Mouse (Mus musculus) B cell, adult 2 months (primary cell): ENCODE results near the gene Ripor1.

Experiments used
- DNase-seq, 2 experiments: peaks; one replicate each; pipeline ENCODE4 v3.0.0; 2022

Gene Ripor1

GRCm38 (mm10) chr8:105606189-105607023 lies 1.4 kb downstream of the Ripor1 start:
- DNase-seq = peak; percentile 85 to 86

- no peak for DNase-seq
Observed at GRCm38 (mm10) chr8:105607062-105607461, 2.0 kb downstream of the Ripor1 start.

- DNase-seq = peak; percentile 58 to 61
Observed at GRCm38 (mm10) chr8:105607684-105608083, 2.6 kb downstream of the Ripor1 start.

- no peak for DNase-seq
Observed at GRCm38 (mm10) chr8:105609355-105609754, 4.3 kb downstream of the Ripor1 start.

GRCm38 (mm10) chr8:105609771-105610170 lies 4.7 kb downstream of the Ripor1 start:
- DNase-seq = no peak

- no peak for DNase-seq
Observed at GRCm38 (mm10) chr8:105611836-105612235, 6.8 kb downstream of the Ripor1 start.

GRCm38 (mm10) chr8:105613037-105613436 lies 8.0 kb downstream of the Ripor1 start:
- DNase-seq = peak in 1 of 2 experiments; percentile 32

- DNase-seq = peak; percentile 43 to 48
Observed at GRCm38 (mm10) chr8:105613830-105614511, 8.9 kb downstream of the Ripor1 start.

GRCm38 (mm10) chr8:105615942-105616341 lies 10.9 kb downstream of the Ripor1 start:
- no peak for DNase-seq

GRCm38 (mm10) chr8:105617451-105618278 lies 12.6 kb downstream of the Ripor1 start:
- DNase-seq = no peak

- no peak for DNase-seq
Observed at GRCm38 (mm10) chr8:105618279-105618634, 13.2 kb downstream of the Ripor1 start.

- DNase-seq = no peak
Observed at GRCm38 (mm10) chr8:105618892-105619591, 14.0 kb downstream of the Ripor1 start.

- DNase-seq = no peak
Observed at GRCm38 (mm10) chr8:105620211-105620610, 15.2 kb downstream of the Ripor1 start.

GRCm38 (mm10) chr8:105620946-105621720 lies 16.1 kb downstream of the Ripor1 start:
- no peak for DNase-seq

GRCm38 (mm10) chr8:105621841-105622240 lies 16.8 kb downstream of the Ripor1 start:
- DNase-seq = no peak

- peak; percentile 97 for DNase-seq
Observed at GRCm38 (mm10) chr8:105622421-105622920, 17.4 kb downstream of the Ripor1 start.

GRCm38 (mm10) chr8:105623118-105623517 lies 18.1 kb downstream of the Ripor1 start:
- peak; percentile 85 to 90 for DNase-seq

GRCm38 (mm10) chr8:105623679-105624245 lies 18.7 kb downstream of the Ripor1 start:
- DNase-seq = peak; percentile 36 to 49

GRCm38 (mm10) chr8:105624401-105624800 lies 19.3 kb downstream of the Ripor1 start:
- DNase-seq = peak in 1 of 2 experiments; percentile 36

GRCm38 (mm10) chr8:105624831-105625230 lies 19.8 kb downstream of the Ripor1 start:
- DNase-seq = no peak

GRCm38 (mm10) chr8:105626086-105626485 lies 21.0 kb downstream of the Ripor1 start:
- DNase-seq = no peak
